Mouse (Mus musculus): ENCODE results near the gene Fbxw9.

DNA sequence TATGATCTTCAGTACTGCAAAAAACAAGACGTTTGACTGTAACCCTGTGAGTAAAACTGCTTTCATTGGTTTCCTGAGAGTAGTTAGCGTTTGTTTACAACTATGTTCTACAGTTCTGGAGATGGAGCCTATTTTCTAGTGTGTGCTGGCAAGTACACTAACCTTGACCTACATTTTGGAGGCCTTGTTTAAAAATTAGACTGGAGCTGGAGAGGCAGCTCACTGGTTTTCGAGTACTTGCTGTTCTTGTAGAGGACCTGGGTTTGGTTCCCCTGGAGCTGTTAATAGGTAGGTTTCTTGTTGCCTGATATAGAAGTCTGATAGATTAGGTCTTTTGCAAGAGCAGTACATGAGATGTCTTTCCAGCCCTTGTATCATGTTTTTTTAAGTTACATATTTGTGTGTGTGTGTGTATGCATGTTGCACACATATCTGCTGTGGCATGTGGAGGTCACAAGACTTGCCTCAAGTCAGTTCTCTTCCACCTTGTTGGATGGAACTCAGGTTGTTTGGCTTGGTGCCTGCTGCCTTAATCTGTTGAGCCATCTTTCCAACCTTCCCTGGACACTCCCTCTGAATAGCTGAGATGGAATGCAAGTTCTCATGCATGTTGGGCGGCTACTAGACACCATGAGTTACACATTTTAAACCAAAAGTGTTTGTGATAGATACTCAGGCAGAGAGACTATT is 27.1 kb upstream of the Fbxw9 start:
- TF ChIP-seq POLR2A (IDR thresholded peaks at IDR 0.05; ENCODE audit: insufficient read length, low read depth): no peak
- TF ChIP-seq USF1 (IDR thresholded peaks at IDR 0.05; ENCODE audit: low read depth): no peak
- TF ChIP-seq TCF12 (IDR thresholded peaks at IDR 0.05; ENCODE audit: insufficient read depth, poor library complexity, severe bottlenecking): no peak
- TF ChIP-seq POLR2AphosphoS2 (IDR thresholded peaks at IDR 0.05; ENCODE audit: insufficient read length, low read depth): no peak
- TF ChIP-seq MYOG (IDR thresholded peaks at IDR 0.05; ENCODE audit: control insufficient read depth in 1 of 3, insufficient read depth in 1 of 3, insufficient read length in 2 of 3, low read depth in 2 of 3): no peak

Data from myocyte (in vitro differentiated cells).